Mouse (Mus musculus): ENCODE measurements around the gene Znrf4.

The Znrf4 gene

GRCm38 (mm10) chr17:56485926-56486325 lies 26.3 kb downstream of the Znrf4 start:
- no peak for DNase-seq

- no peak for DNase-seq
Observed at GRCm38 (mm10) chr17:56485118-56485517, 27.1 kb downstream of the Znrf4 start.

- DNase-seq, result no peak
Observed at GRCm38 (mm10) chr17:56482671-56483070, 29.6 kb downstream of the Znrf4 start.

GRCm38 (mm10) chr17:56479358-56479757 lies 32.9 kb downstream of the Znrf4 start:
- peak; percentile 84 for DNase-seq

GRCm38 (mm10) chr17:56478191-56478611 lies 34.0 kb downstream of the Znrf4 start:
- no peak for DNase-seq

GRCm38 (mm10) chr17:56477191-56477818 lies 34.9 kb downstream of the Znrf4 start:
- no peak for DNase-seq

GRCm38 (mm10) chr17:56476402-56476752 lies 35.9 kb downstream of the Znrf4 start, which contains the start of gene Ptprs:
Ptprs (minus strand) TSS chr17:56476483.
- DNase-seq, result peak; percentile 96

- peak; percentile 86 for DNase-seq
Observed at GRCm38 (mm10) chr17:56475584-56476401, 36.4 kb downstream of the Znrf4 start.

- peak; percentile 40 for DNase-seq
Observed at GRCm38 (mm10) chr17:56474831-56475581, 37.2 kb downstream of the Znrf4 start.

- no peak for DNase-seq
Observed at GRCm38 (mm10) chr17:56474311-56474830, 37.9 kb downstream of the Znrf4 start.

- DNase-seq, result no peak
Observed at GRCm38 (mm10) chr17:56473611-56473905, 38.7 kb downstream of the Znrf4 start.

- DNase-seq, result peak; percentile 88
Observed at GRCm38 (mm10) chr17:56472733-56473610, 39.3 kb downstream of the Znrf4 start.

GRCm38 (mm10) chr17:56472121-56472520 lies 40.1 kb downstream of the Znrf4 start:
- no peak for DNase-seq

GRCm38 (mm10) chr17:56471136-56471535 lies 41.1 kb downstream of the Znrf4 start:
- DNase-seq, result no peak

- no peak for DNase-seq
Observed at GRCm38 (mm10) chr17:56470571-56470970, 41.7 kb downstream of the Znrf4 start.

- DNase-seq, result no peak
Observed at GRCm38 (mm10) chr17:56470001-56470436, 42.2 kb downstream of the Znrf4 start.

- DNase-seq, result no peak
Observed at GRCm38 (mm10) chr17:56469275-56469674, 43.0 kb downstream of the Znrf4 start.

- no peak for DNase-seq
Observed at GRCm38 (mm10) chr17:56468870-56469269, 43.4 kb downstream of the Znrf4 start.

GRCm38 (mm10) chr17:56468380-56468779 lies 43.9 kb downstream of the Znrf4 start:
- no peak for DNase-seq

GRCm38 (mm10) chr17:56467456-56467884 lies 44.8 kb downstream of the Znrf4 start:
- no peak for DNase-seq

GRCm38 (mm10) chr17:56466747-56467146 lies 45.5 kb downstream of the Znrf4 start:
- DNase-seq, result no peak

- DNase-seq, result no peak
Observed at GRCm38 (mm10) chr17:56464817-56465216, 47.4 kb downstream of the Znrf4 start.

All from thymus, postnatal 4 days (tissue).